Mouse (Mus musculus) hindbrain, embryonic 10.5 days (tissue): ENCODE results near the gene Nrp2. TPM values are rescaled to one million over a fixed set of nuclear protein-coding genes. Genes with fewer than 3 reads are reported as not detected.

Source experiments
- DNase-seq: peaks from one replicate; pipeline ENCODE4 v3.0.0-alpha.2; 2017; ENCODE audit warnings: low spot score
- H3K27ac ChIP-seq: fragments of 300-500 bp; sonication (generic); 2 replicates; pipeline ENCODE4 v1.5.1; 2016; ENCODE audit warnings: mild to moderate bottlenecking, moderate library complexity
- H3K27me3 ChIP-seq: fragments of 300-500 bp; sonication (generic); 2 replicates; pipeline ENCODE4 v1.6.1; 2016; ENCODE audit warnings: mild to moderate bottlenecking; ENCODE audit not compliant: poor library complexity, insufficient read depth, severe bottlenecking
- H3K36me3 ChIP-seq: fragments of 300-500 bp; sonication (generic); 2 replicates; pipeline ENCODE4 v1.6.1; 2016; ENCODE audit warnings: mild to moderate bottlenecking, moderate library complexity
- H3K4me1 ChIP-seq: fragments of 300-500 bp; sonication (generic); replicated peaks from 2 replicates; pipeline ENCODE4 v1.6.1; 2016; ENCODE audit warnings: mild to moderate bottlenecking
- H3K4me3 ChIP-seq: fragments of 300-500 bp; sonication (generic); 2 replicates; pipeline ENCODE4 v1.5.1; 2016; ENCODE audit warnings: mild to moderate bottlenecking, moderate library complexity
- H3K9me3 ChIP-seq: fragments of 300-500 bp; sonication (generic); 2 replicates; pipeline ENCODE4 v1.6.1; 2016; ENCODE audit warnings: mild to moderate bottlenecking, moderate library complexity
- WGBS: fragments of 180-500 bp; shearing (Covaris S2); methylation state at CpG from one replicate; pipeline ENCODE4 v1.1.7; 2016; 5-methylcytosine and 5-hydroxymethylcytosine counted together
- polyA plus RNA-seq: library from polyadenylated mRNA; unstranded; fragments of >200 nt; fragmentation: Nextera tagmentation; extraction: Ambion mirVana; gene quantifications from 2 replicates; pipeline ENCODE4 v1.2.1, GENCODE M21; 2016

The Nrp2 gene
- polyA plus RNA-seq, 1 experiment from 2014 or later, result 23.1 TPM

- no peak overlapping the region for H3K27ac ChIP-seq
- no peaks in the 10 kb centered on the region for H3K27me3 ChIP-seq
- DNase-seq, result no peak
- WGBS, result 89% methylated on average over 8 of the region's 8 CpGs
- peaks cover 19% of the 10 kb centered on the region; the same call in 1 of the 2 replicates for H3K4me1 ChIP-seq
- no peaks in the 10 kb centered on the region for H3K9me3 ChIP-seq
- H3K4me3 ChIP-seq, result no peak overlapping the region
- no peaks in the 10 kb centered on the region for H3K36me3 ChIP-seq
These were observed 106.6 kb downstream of the Nrp2 start for GRCm38 (mm10) chr1:62809601-62810228.

- no peak for DNase-seq
- Histone ChIP-seq H3K27ac (no peak overlapping the region), H3K4me1 (peaks cover 19% of the 10 kb centered on the region; the same call in 1 of the 2 replicates), H3K27me3 (no peaks in the 10 kb centered on the region), H3K36me3 (no peaks in the 10 kb centered on the region), H3K4me3 (no peak overlapping the region), H3K9me3 (no peaks in the 10 kb centered on the region)
- 94% methylated on average over 7 of the region's 7 CpGs for WGBS
These were observed 108.1 kb downstream of the Nrp2 start for GRCm38 (mm10) chr1:62811141-62811540.

- DNase-seq, result no peak
- Histone ChIP-seq H3K9me3 (no peaks in the 10 kb centered on the region), H3K4me3 (no peak overlapping the region), H3K27me3 (no peaks in the 10 kb centered on the region), H3K27ac (peak overlapping the region; percentile 56; the same call in 1 of the 2 replicates), H3K4me1 (peaks cover 10% of the 10 kb centered on the region; the same call in 1 of the 2 replicates), H3K36me3 (no peaks in the 10 kb centered on the region)
- WGBS, result 57% methylated on average over 10 of the region's 10 CpGs
These were observed 109.9 kb downstream of the Nrp2 start for GRCm38 (mm10) chr1:62812701-62813684.

- H3K36me3 ChIP-seq, result no peaks in the 10 kb centered on the region
- H3K4me3 ChIP-seq, result no peak overlapping the region
- peak overlapping the region; percentile 56; the same call in 1 of the 2 replicates for H3K27ac ChIP-seq
- no peaks in the 10 kb centered on the region for H3K27me3 ChIP-seq
- no peak for DNase-seq
- H3K9me3 ChIP-seq, result no peaks in the 10 kb centered on the region
- peaks cover 10% of the 10 kb centered on the region; the same call in 1 of the 2 replicates for H3K4me1 ChIP-seq
- WGBS, result 75% methylated on average over 1 of the region's 1 CpGs
These were observed 110.9 kb downstream of the Nrp2 start for GRCm38 (mm10) chr1:62813938-62814337.

GRCm38 (mm10) chr1:62817566-62817965, 114.5 kb downstream of the Nrp2 start:
- 85% methylated on average over 7 of the region's 7 CpGs for WGBS
- Histone ChIP-seq H3K27me3 (no peaks in the 10 kb centered on the region), H3K9me3 (no peaks in the 10 kb centered on the region), H3K4me1 (peaks cover 26% of the 10 kb centered on the region), H3K4me3 (no peak overlapping the region), H3K36me3 (no peaks in the 10 kb centered on the region), H3K27ac (no peak overlapping the region)
- no peak for DNase-seq

GRCm38 (mm10) chr1:62820170-62820569, 117.1 kb downstream of the Nrp2 start:
- 75% methylated on average over 3 of the region's 3 CpGs for whole genome bisulfite sequencing
- H3K4me1 ChIP-seq, result peaks cover 23% of the 10 kb centered on the region
- DNase-seq, result no peak

GRCm38 (mm10) chr1:62821509-62822398, 118.7 kb downstream of the Nrp2 start:
- Histone ChIP-seq H3K27me3 (no peaks in the 10 kb centered on the region), H3K27ac (peak overlapping the region; percentile 35; the same call in 1 of the 2 replicates), H3K4me3 (no peak overlapping the region), H3K4me1 (peaks cover 23% of the 10 kb centered on the region), H3K9me3 (no peaks in the 10 kb centered on the region), H3K36me3 (no peaks in the 10 kb centered on the region)
- no peak for DNase-seq
- 32% methylated on average over 10 of the region's 10 CpGs for WGBS

More at GRCm38 (mm10) chr1:62820170-62820569, 117.1 kb downstream of the Nrp2 start:
- no peaks in the 10 kb centered on the region for H3K27me3 ChIP-seq
- no peak overlapping the region for H3K4me3 ChIP-seq
- H3K9me3 ChIP-seq, result no peaks in the 10 kb centered on the region
- no peak overlapping the region for H3K27ac ChIP-seq
- no peaks in the 10 kb centered on the region for H3K36me3 ChIP-seq

- Histone ChIP-seq H3K4me1 (peaks cover 37% of the 10 kb centered on the region), H3K9me3 (no peaks in the 10 kb centered on the region), H3K27ac (peak overlapping the region; percentile 35; the same call in 1 of the 2 replicates), H3K27me3 (no peaks in the 10 kb centered on the region), H3K36me3 (no peaks in the 10 kb centered on the region), H3K4me3 (no peak overlapping the region)
- DNase-seq, result no peak
- 78% methylated on average over 6 of the region's 6 CpGs for WGBS
These were observed 120.6 kb downstream of the Nrp2 start for GRCm38 (mm10) chr1:62823549-62824195.

- H3K36me3 ChIP-seq, result no peaks in the 10 kb centered on the region
- DNase-seq, result no peak
- no peak overlapping the region for H3K4me3 ChIP-seq
- 87% methylated on average over 17 of the region's 17 CpGs for whole genome bisulfite sequencing
- no peaks in the 10 kb centered on the region for H3K9me3 ChIP-seq
- peaks cover 44% of the 10 kb centered on the region for H3K4me1 ChIP-seq
- no peaks in the 10 kb centered on the region for H3K27me3 ChIP-seq
- H3K27ac ChIP-seq, result no peak overlapping the region
These were observed 123.0 kb downstream of the Nrp2 start for GRCm38 (mm10) chr1:62825822-62826765.

GRCm38 (mm10) chr1:62827316-62827715, 124.2 kb downstream of the Nrp2 start:
- Histone ChIP-seq H3K9me3 (no peaks in the 10 kb centered on the region), H3K4me1 (peaks cover 40% of the 10 kb centered on the region), H3K36me3 (no peaks in the 10 kb centered on the region), H3K27me3 (no peaks in the 10 kb centered on the region), H3K27ac (peak overlapping the region; percentile 13; the same call in 1 of the 2 replicates), H3K4me3 (no peak overlapping the region)
- WGBS, result 68% methylated on average over 10 of the region's 10 CpGs
- DNase-seq, result no peak

- Histone ChIP-seq H3K4me1 (peaks cover 37% of the 10 kb centered on the region), H3K27me3 (no peaks in the 10 kb centered on the region), H3K36me3 (no peaks in the 10 kb centered on the region), H3K27ac (no peak overlapping the region; the same call in 1 of the 2 replicates), H3K9me3 (no peaks in the 10 kb centered on the region), H3K4me3 (no peak overlapping the region)
- DNase-seq, result no peak
- 53% methylated on average over 4 of the region's 4 CpGs for WGBS
These were observed 125.1 kb downstream of the Nrp2 start for GRCm38 (mm10) chr1:62828156-62828555.
